ENCODE assay signal across 11 mouse cellular contexts in the genomic region with DNA sequence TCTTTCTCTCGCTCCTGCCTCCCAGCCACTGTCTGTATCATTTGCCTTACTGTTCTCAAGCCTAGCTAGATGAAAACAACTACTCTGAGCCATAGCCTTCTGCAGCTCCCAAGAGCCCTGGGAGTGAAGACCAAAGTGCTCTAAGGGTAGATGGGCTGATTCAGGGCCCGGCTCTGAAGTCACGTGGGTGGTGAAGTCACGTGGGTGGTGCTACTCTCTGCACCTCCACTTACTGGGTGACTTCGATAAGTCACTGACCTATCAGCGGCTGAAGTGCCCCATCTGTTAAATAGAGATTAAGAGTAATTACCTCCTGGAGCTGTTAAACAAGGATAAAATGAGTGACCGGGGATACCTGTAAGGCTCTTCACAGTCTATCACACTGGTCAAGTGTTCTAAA. TPM values are rescaled to one million over a fixed set of nuclear protein-coding genes. Genes with fewer than 3 reads are reported as not detected.
DNase-seq lines count a peak whose midpoint lies in the region.
"Had no signal": no experiment of that assay in that cellular context is flagged by ENCODE, and none has a peak within 500 bp of the region (broad histone marks: within the 10 kb centered on the region; RNA-seq: fewer than 3 reads in every experiment).

No protein-coding gene starts in this region.

- intact Hi-C loops in heart, postnatal 36 days (cut with DNase I): no loop called here
- intact Hi-C loops in left cerebral cortex, postnatal 36 days (cut with DNase I): no loop called here

- peak; percentile 93 for DNase-seq in heart, adult 11 months
- DNase-seq in heart, postnatal 36 days: no peak
- DNase-seq in spleen, adult 12 weeks (ENCODE audit: low spot score): peak; percentile 81
- no peak for DNase-seq in spleen, adult 18-20 months
- peak; percentile 47 for DNase-seq in kidney, postnatal 10 days
- peak; percentile 86 to 87 for DNase-seq in spleen, postnatal 4 days (ENCODE audit: low spot score in 2 of 2)
- DNase-seq in left cerebral cortex, postnatal 36 days (ENCODE audit: low spot score in 2 of 2): no peak
- no peak for DNase-seq in right cerebral cortex, adult 2 months (ENCODE audit: low spot score in 2 of 2)
- DNase-seq: gastrocnemius, postnatal 36 days; right cerebral cortex, postnatal 4 days had no signal

RNA-seq across cellular contexts. Expression of gene Tnk1, which starts 4.5 kb away (rescaled TPM):
- total RNA-seq in heart, postnatal 36 days (2021): under 1 TPM; 0.08 to 0.11 TPM
- not detected for total RNA-seq in left cerebral cortex, postnatal 36 days (2021)
- total RNA-seq: gastrocnemius, postnatal 36 days had no signal

RNA-seq across cellular contexts. Expression of gene Plscr3, which starts 7.8 kb away (rescaled TPM):
- 10 to 100 TPM; 24.6 to 26.7 TPM for total RNA-seq in heart, postnatal 36 days (2021)
- total RNA-seq in left cerebral cortex, postnatal 36 days (2021): 10 to 100 TPM; 18.4 to 18.7 TPM

RNA-seq across cellular contexts. Expression of gene Tmem256, which starts 15.7 kb away (rescaled TPM):
- total RNA-seq in heart, postnatal 36 days (2021): 100 to 1,000 TPM; 189 to 220 TPM
- 100 to 1,000 TPM; 111 to 130 TPM for total RNA-seq in left cerebral cortex, postnatal 36 days (2021)

RNA-seq across cellular contexts. Expression of gene Nlgn2, which starts 16.4 kb away (rescaled TPM):
- 1 to 10 TPM; 4.6 to 4.8 TPM for total RNA-seq in heart, postnatal 36 days (2021)
- total RNA-seq in left cerebral cortex, postnatal 36 days (2021): 100 to 1,000 TPM; 239 to 241 TPM

RNA-seq across cellular contexts. Expression of gene Tmem95, which starts 23.8 kb away (rescaled TPM):
- total RNA-seq in heart, postnatal 36 days (2021): not detected
- total RNA-seq in left cerebral cortex, postnatal 36 days (2021): not detected
- total RNA-seq: ES-E14; gastrocnemius, postnatal 36 days had no signal

Comparison
In these comparisons a context has a peak if more than half of its experiments do, and no peak if none do; other contexts are left out.
1. DNase-seq: peak in heart, adult 11 months (single experiment), spleen, adult 12 weeks (single experiment), kidney, postnatal 10 days (single experiment) and spleen, postnatal 4 days (2 of 2); none in heart, postnatal 36 days (0 of 2), spleen, adult 18-20 months (0 of 2), left cerebral cortex, postnatal 36 days (0 of 2) and right cerebral cortex, adult 2 months (0 of 2).